Mouse (Mus musculus): Measurements from ENCODE around the gene Rbm44.

- TF ChIP-seq CTCF (IDR thresholded peaks at IDR 0.05; ENCODE audit: low read depth), result no peak
- no peak for TF ChIP-seq EP300 (optimal IDR thresholded peaks at IDR 0.05)
These were observed 35.6 kb upstream of the Rbm44 start for GRCm38 (mm10) chr1:91109302-91109701.
